Mouse (Mus musculus) forebrain, postnatal 0 days (tissue): ENCODE results near the gene Hrh2. TPM values are rescaled to one million over a fixed set of nuclear protein-coding genes. Genes with fewer than 3 reads are reported as not detected.

Experiments
- ATAC-seq: fragments of 200-750 bp; cut with Nextera tagmentation; 2 replicates; pipeline ENCODE4 v1.8.0; 2017; ENCODE audit warnings: mild to moderate bottlenecking, moderate library complexity
- DNase-seq: peaks from one replicate; pipeline ENCODE4 v3.0.0-alpha.2; 2015
- H3K27ac ChIP-seq: fragments of 300-500 bp; sonication (generic); 2 replicates; pipeline ENCODE4 v1.5.1; 2014; ENCODE audit warnings: low read depth, mild to moderate bottlenecking, antibody characterized with exemption, low read length, moderate library complexity, mixed read lengths
- H3K27me3 ChIP-seq: fragments of 300-500 bp; sonication (generic); 2 replicates; pipeline ENCODE4 v1.6.1; 2014; ENCODE audit warnings: mild to moderate bottlenecking, low read length, mixed read lengths; ENCODE audit not compliant: insufficient read depth
- H3K36me3 ChIP-seq: fragments of 300-500 bp; sonication (generic); 2 replicates; pipeline ENCODE4 v1.6.1; 2014; ENCODE audit warnings: mild to moderate bottlenecking, moderate library complexity; ENCODE audit not compliant: insufficient read depth
- H3K4me1 ChIP-seq: fragments of 300-500 bp; sonication (generic); 2 replicates; pipeline ENCODE4 v1.6.1; 2014; ENCODE audit warnings: antibody characterized with exemption; ENCODE audit not compliant: insufficient read depth
- H3K4me2 ChIP-seq: fragments of 300-500 bp; sonication (generic); 2 replicates; pipeline ENCODE4 v1.6.1; 2014; ENCODE audit warnings: low read depth, mild to moderate bottlenecking, moderate library complexity
- H3K4me3 ChIP-seq: fragments of 300-500 bp; sonication (generic); 2 replicates; pipeline ENCODE4 v1.5.1; 2014; ENCODE audit warnings: low read depth, low read length, mixed read lengths
- H3K9ac ChIP-seq: fragments of 300-500 bp; sonication (generic); 2 replicates; pipeline ENCODE4 v1.6.1; 2014; ENCODE audit warnings: mild to moderate bottlenecking
- H3K9me3 ChIP-seq: fragments of 300-500 bp; sonication (generic); 2 replicates; pipeline ENCODE4 v1.6.1; 2016; ENCODE audit warnings: low read length
- CTCF ChIP-seq: sonication (generic); IDR thresholded peaks from 2 replicates; pipeline ENCODE4 v1.5.1; 2016; ENCODE audit warnings: antibody characterized with exemption, control low read depth, low read depth
- WGBS: fragments of 180-500 bp; shearing (Covaris S2); extraction: QIAGEN DNeasy Blood & Tissue Kit; methylation state at CpG from one replicate; pipeline ENCODE4 v1.1.7; 2014; 5-methylcytosine and 5-hydroxymethylcytosine counted together
- polyA plus RNA-seq: library from polyadenylated mRNA; unstranded; fragments of >200 nt; fragmentation: Nextera tagmentation; extraction: Ambion mirVana; gene quantifications from 2 replicates; pipeline ENCODE4 v1.2.1, GENCODE M21; 2015
- total RNA-seq: library from RNA; depleted of rRNA; stranded (reverse); fragments of >200 nt; gene quantifications from 2 replicates; pipeline ENCODE4 v1.2.3, GENCODE M21; 2014; rRNA removed

The Hrh2 gene
- total and polyA plus RNA-seq, 2 experiments from 2014 or later = 1.3 to 2.5 TPM

DNA sequence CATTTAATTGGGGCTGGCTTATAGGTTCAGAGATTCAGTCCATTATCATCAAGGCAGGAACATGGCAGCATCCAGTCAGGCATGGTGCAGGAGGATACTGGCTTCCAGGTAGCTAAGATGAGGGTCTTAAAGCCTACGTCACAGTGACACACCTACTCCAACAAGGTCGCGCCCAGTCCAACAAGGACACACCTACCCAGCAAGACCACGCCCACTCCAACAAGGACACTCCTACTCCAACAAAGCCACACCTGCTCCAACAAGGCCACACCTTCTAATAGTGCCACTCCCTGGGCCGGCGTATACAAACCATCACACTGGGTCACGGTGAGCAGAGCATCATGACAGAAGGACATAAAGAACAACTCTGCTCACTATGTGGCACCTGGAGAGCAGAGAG is 80.1 kb downstream of the Hrh2 start:
- no peak overlapping the region for H3K27ac ChIP-seq
- WGBS = 91% methylated on average over 7 of the region's 7 CpGs
- peaks cover 5% of the 10 kb centered on the region; the same call in 1 of the 2 replicates for H3K4me1 ChIP-seq
- no peak overlapping the region for H3K4me3 ChIP-seq
- H3K36me3 ChIP-seq = no peaks in the 10 kb centered on the region
- H3K27me3 ChIP-seq = no peaks in the 10 kb centered on the region
- H3K9me3 ChIP-seq = no peaks in the 10 kb centered on the region
- DNase-seq = no peak
- no peak overlapping the region for H3K9ac ChIP-seq
- no peak overlapping the region for H3K4me2 ChIP-seq
- no peak for TF ChIP-seq CTCF
- ATAC-seq = no peak

DNA sequence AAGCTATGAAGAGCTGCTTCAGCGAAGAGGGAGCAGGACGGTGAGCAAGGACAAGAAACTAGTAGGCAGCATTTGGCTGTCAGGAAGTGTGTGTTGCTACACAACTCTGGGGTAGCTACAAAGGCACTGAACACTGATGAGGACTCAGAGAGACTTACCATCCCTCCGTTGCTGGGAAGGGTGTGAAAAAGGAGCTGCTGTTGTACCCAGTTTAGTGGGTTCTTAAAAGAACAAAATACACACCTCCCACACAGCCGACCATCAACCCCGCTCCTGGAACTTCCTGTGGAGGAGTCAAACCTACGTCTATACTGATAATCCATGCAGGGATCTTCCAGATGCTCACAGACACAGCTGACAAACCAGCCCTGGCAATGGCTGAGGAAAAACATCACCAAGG is 85.5 kb downstream of the Hrh2 start:
- TF ChIP-seq CTCF = no peak
- no peak overlapping the region for H3K4me2 ChIP-seq

DNA sequence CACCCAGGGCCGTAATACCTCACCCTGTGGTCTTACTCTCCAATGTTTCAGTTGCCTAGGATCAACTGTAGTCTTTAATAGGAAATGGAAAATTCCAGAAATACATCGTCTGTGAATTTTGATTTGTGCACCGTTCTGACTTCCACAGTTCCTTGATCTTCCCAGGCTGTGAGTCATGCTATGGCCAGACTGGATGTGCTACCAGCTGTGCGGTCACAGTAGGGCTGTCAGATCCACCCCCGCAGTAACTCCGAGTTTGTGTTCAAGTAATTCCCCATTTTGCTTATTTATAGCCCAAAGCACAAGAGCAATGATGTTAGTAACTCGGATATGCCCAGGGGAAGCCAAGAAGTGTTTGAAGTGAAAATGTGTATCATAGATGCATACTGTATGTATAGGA is 88.4 kb downstream of the Hrh2 start:
- DNase-seq (peak; percentile 9), ATAC-seq (no peak)
- H3K4me3 ChIP-seq = no peak overlapping the region
- H3K27ac ChIP-seq = no peak overlapping the region
- H3K9me3 ChIP-seq = no peaks in the 10 kb centered on the region
- H3K36me3 ChIP-seq = no peaks in the 10 kb centered on the region
- H3K27me3 ChIP-seq = no peaks in the 10 kb centered on the region
- no peak overlapping the region for H3K4me2 ChIP-seq
- no peak overlapping the region for H3K9ac ChIP-seq
- H3K4me1 ChIP-seq = peaks cover 8% of the 10 kb centered on the region; the same call in 1 of the 2 replicates
- WGBS = 89% methylated on average over 7 of the region's 7 CpGs
- no peak for TF ChIP-seq CTCF

More for the DNA sequence above, 85.5 kb downstream of the Hrh2 start:
- no peaks in the 10 kb centered on the region for H3K36me3 ChIP-seq
- DNase-seq = no peak
- peaks cover 9% of the 10 kb centered on the region; the same call in 1 of the 2 replicates for H3K4me1 ChIP-seq
- H3K27ac ChIP-seq = no peak overlapping the region
- no peak overlapping the region for H3K4me3 ChIP-seq
- H3K27me3 ChIP-seq = no peaks in the 10 kb centered on the region
- no peaks in the 10 kb centered on the region for H3K9me3 ChIP-seq
- H3K9ac ChIP-seq = no peak overlapping the region
- ATAC-seq = no peak
- WGBS = 92% methylated on average over 6 of the region's 6 CpGs

DNA sequence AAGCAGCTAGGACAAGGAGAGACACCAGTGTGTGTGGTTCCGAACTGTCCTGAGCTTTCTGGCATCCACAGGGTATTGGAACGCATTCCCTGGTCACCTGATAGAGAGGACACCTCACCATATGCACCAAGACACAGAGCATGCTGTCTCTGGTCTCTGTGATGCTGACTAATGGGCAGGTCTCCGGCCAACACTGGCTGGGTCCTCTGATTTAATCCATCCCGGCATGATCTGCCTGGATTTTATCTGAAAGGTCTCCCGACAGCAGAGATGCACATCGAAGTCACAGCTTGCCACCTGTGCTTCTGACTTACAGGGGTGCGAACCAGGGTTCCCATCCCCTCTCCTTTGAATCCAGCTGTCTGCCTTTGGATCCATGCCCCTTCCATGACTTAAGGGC is 89.2 kb downstream of the Hrh2 start:
- TF ChIP-seq CTCF = no peak
- Histone ChIP-seq H3K4me3 (no peak overlapping the region), H3K4me1 (peaks cover 8% of the 10 kb centered on the region; the same call in 1 of the 2 replicates), H3K4me2 (no peak overlapping the region), H3K27me3 (no peaks in the 10 kb centered on the region), H3K36me3 (no peaks in the 10 kb centered on the region), H3K9me3 (no peaks in the 10 kb centered on the region), H3K9ac (0 out of 2 replicates have a peak overlapping the region, but pooled peaks have one; percentile 22), H3K27ac (no peak overlapping the region; the same call in 1 of the 2 replicates)
- DNase-seq (no peak), ATAC-seq (no peak)
- WGBS = 66% methylated on average over 7 of the region's 7 CpGs

DNA sequence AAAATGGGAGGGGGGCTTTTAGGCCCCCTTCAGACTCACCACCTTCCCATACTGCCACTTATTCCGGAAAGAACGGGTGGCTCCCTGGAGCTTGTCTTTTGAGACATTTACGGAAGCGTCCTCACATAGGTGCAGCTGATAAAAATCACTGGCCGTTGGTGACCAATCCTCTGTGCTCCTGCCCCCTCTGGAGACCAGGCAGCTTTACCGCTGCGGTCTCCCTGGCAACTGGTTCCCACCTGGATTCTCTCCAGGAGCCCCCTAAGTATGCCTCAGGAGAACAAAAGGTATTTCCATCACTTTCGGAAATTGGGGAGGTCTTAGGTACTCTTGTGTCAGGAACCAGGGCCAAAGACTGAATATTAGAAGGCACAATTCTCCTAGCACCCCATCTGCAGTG is 89.7 kb downstream of the Hrh2 start:
- WGBS = 23% methylated on average over 8 of the region's 8 CpGs
- no peaks in the 10 kb centered on the region for H3K36me3 ChIP-seq
- peak; percentile 55 for ATAC-seq
- peak overlapping the region; percentile 62; the same call in 1 of the 2 replicates for H3K27ac ChIP-seq
- peaks cover 8% of the 10 kb centered on the region; the same call in 1 of the 2 replicates for H3K4me1 ChIP-seq
- H3K4me2 ChIP-seq = no peak overlapping the region
- TF ChIP-seq CTCF = no peak
- no peaks in the 10 kb centered on the region for H3K9me3 ChIP-seq
- H3K4me3 ChIP-seq = no peak overlapping the region
- peak; percentile 41 for DNase-seq
- 0 out of 2 replicates have a peak overlapping the region, but pooled peaks have one; percentile 22 for H3K9ac ChIP-seq
- H3K27me3 ChIP-seq = no peaks in the 10 kb centered on the region

DNA sequence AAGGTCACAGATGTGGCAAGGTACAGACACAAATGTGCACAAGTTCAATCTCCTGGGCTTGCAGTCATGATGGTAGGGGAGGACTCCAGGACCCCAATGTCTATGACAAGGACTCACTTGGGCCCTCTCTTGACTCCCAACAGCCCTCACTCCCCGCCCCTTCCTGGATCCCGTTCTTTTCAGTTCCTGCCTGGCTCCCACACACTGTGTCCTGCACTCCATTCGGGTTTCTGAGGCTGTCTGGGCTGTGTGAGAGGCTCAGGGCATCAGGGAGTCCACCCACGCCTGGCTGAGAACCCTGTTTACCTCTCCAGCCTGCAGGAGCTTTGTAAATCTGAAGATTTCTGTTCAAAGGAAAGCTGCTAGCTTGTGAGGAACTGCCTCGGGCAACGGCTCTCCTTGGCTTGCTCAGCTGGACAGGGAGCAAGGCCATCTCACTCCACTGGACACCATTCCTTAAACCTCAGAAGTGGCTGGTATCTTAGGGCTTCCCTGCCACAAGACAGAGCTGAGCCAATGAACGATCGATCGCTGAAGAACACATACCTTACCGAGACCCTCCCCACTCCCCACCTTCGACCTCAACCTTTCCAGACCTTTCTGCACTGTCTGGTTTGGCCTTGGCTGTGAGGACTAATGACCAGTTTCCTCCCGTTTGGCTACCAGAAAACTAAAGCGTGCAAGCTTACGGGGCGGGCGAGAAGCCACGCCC is 90.4 kb downstream of the Hrh2 start:
- peak overlapping the region; percentile 28; the same call in 1 of the 2 replicates for H3K9ac ChIP-seq
- TF ChIP-seq CTCF = no peak
- H3K4me2 ChIP-seq = peak overlapping the region; percentile 46
- H3K4me3 ChIP-seq = peak overlapping the region; percentile 18
- no peaks in the 10 kb centered on the region for H3K27me3 ChIP-seq
- peak; percentile 35 for DNase-seq
- peak; percentile 52 for ATAC-seq
- H3K4me1 ChIP-seq = peaks cover 8% of the 10 kb centered on the region; the same call in 1 of the 2 replicates
- 10% methylated on average over 17 of the region's 17 CpGs for WGBS
- no peaks in the 10 kb centered on the region for H3K36me3 ChIP-seq
- no peaks in the 10 kb centered on the region for H3K9me3 ChIP-seq
- peak overlapping the region; percentile 62; the same call in 1 of the 2 replicates for H3K27ac ChIP-seq

DNA sequence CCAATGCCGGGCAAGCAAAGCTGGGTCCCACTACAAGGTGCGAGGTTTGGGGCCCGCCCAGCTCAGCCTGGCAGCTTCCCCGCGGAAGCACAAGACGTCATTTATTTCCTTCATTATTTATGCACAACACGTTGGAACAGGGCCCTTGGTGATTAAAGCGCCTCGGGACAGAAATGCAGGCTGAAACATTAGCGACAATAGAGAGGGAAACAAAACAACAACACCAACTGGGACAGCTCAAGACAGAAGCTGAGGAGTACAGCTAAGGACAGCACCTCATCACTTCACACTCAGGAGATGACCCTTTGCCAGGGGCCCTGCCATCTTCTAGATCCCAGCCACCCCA is 90.9 kb downstream of the Hrh2 start:
- H3K27me3 ChIP-seq = no peaks in the 10 kb centered on the region
- peak overlapping the region; percentile 18 for H3K4me3 ChIP-seq
- ATAC-seq (peak; percentile 58), DNase-seq (peak; percentile 68)
- WGBS = 3% methylated on average over 10 of the region's 10 CpGs
- H3K9me3 ChIP-seq = no peaks in the 10 kb centered on the region
- peak overlapping the region; percentile 28; the same call in 1 of the 2 replicates for H3K9ac ChIP-seq
- TF ChIP-seq CTCF = no peak
- H3K27ac ChIP-seq = peak overlapping the region; percentile 62; the same call in 1 of the 2 replicates
- peaks cover 8% of the 10 kb centered on the region; the same call in 1 of the 2 replicates for H3K4me1 ChIP-seq
- H3K4me2 ChIP-seq = peak overlapping the region; percentile 46
- H3K36me3 ChIP-seq = no peaks in the 10 kb centered on the region

Other genes starting within 250 kb of the Hrh2 start
- gene Drd1, start 136.4 kb upstream of the Hrh2 start, total RNA-seq = 9.8 and 19.7 TPM in 2 replicates
- gene Drd1, start 136.4 kb upstream of the Hrh2 start, polyA plus RNA-seq = 6.6 and 7.6 TPM in 2 replicates
- gene Sfxn1, start 120.3 kb upstream of the Hrh2 start, total RNA-seq = 83.8 and 102 TPM in 2 replicates
- gene Sfxn1, start 120.3 kb upstream of the Hrh2 start, polyA plus RNA-seq = 102 and 116 TPM in 2 replicates
- gene Cplx2, start 179.2 kb downstream of the Hrh2 start, total RNA-seq = 98.4 and 102 TPM in 2 replicates
- gene Cplx2, start 179.2 kb downstream of the Hrh2 start, polyA plus RNA-seq = 40.0 and 49.8 TPM in 2 replicates